Mouse (Mus musculus) heart, adult 2 months (tissue): ENCODE measurements around the gene Dkk3.

Experiments
- CTCF ChIP-seq: fragments of 200-600 bp; IDR thresholded peaks from 2 replicates; pipeline ENCODE4 v1.8.1; 2022; ENCODE audit warnings: antibody characterized with exemption, mild to moderate bottlenecking, moderate library complexity
- POLR2A ChIP-seq: fragments of 200-500 bp; IDR thresholded peaks from 2 replicates; pipeline ENCODE4 v1.6.1; 2011; ENCODE audit warnings: mild to moderate bottlenecking, low read depth, low read length, control low read depth; ENCODE audit not compliant: insufficient read depth

GRCm38 (mm10) chr7:112200761-112201160, 41.9 kb upstream of the Dkk3 start:
- TF ChIP-seq POLR2A (no peak), CTCF (no peak)
